Comparison of ENCODE assay signal across 7 mouse cellular contexts in genomic region chr15:82274593-82274926, GRCm38 (mm10). TPM values are rescaled to one million over a fixed set of nuclear protein-coding genes. Genes with fewer than 3 reads are reported as not detected.
DNase-seq lines count a peak whose midpoint lies in the region; ATAC-seq and TF ChIP-seq lines count a peak whose summit lies in the region.

Sept3 (plus strand) TSS chr15:82274893.

- DNase-seq in liver, adult 2 months (ENCODE audit: extremely low read depth, low read depth, low spot score): no peak
- no peak for DNase-seq in liver
- DNase-seq in forebrain, embryonic 14.5 days (ENCODE audit: low spot score): no peak
- DNase-seq in left cerebral cortex, postnatal 36 days (ENCODE audit: low spot score in 2 of 2): no peak
- no peak for DNase-seq in embryo, embryonic 10.5 days (ENCODE audit: low spot score)
- DNase-seq in lung, postnatal 25 days (ENCODE audit: low spot score): no peak

- H3K36me3 ChIP-seq in liver, adult 2 months (ENCODE audit: control insufficient read depth, insufficient read depth, low read length): no peaks in the 10 kb centered on the region
- peaks cover 13% of the 10 kb centered on the region for H3K36me3 ChIP-seq in forebrain, embryonic 14.5 days (ENCODE audit: control insufficient read depth, insufficient read depth, low read length)

- H3K27me3 ChIP-seq in liver, adult 2 months (ENCODE audit: control insufficient read depth, insufficient read depth, low read length): peaks cover 9% of the 10 kb centered on the region
- no peaks in the 10 kb centered on the region; the same call in 1 of the 2 replicates for H3K27me3 ChIP-seq in forebrain, embryonic 14.5 days (replicated peaks; ENCODE audit: control insufficient read depth, insufficient read depth, low read length)

- ATAC-seq in forebrain, embryonic 14.5 days: no peak

- H3K4me1 ChIP-seq in liver, adult 2 months (ENCODE audit: control insufficient read depth, insufficient read depth, low read length): peaks cover 3% of the 10 kb centered on the region; the same call in 1 of the 2 replicates
- peaks cover 32% of the 10 kb centered on the region for H3K4me1 ChIP-seq in forebrain, embryonic 14.5 days (ENCODE audit: control insufficient read depth, insufficient read depth, low read length)
- H3K4me1 ChIP-seq in olfactory bulb, adult 2 months (ENCODE audit: control insufficient read depth, insufficient read depth, low read length): peaks cover 29% of the 10 kb centered on the region

- H3K9me3 ChIP-seq in forebrain, embryonic 14.5 days (replicated peaks; ENCODE audit: control insufficient read depth, low read length): no peaks in the 10 kb centered on the region

- no peak for TF ChIP-seq CTCF in liver, adult 2 months (IDR thresholded peaks at IDR 0.05; ENCODE audit: low read depth, low read length)
- no peak for TF ChIP-seq CTCF in olfactory bulb, adult 2 months (IDR thresholded peaks at IDR 0.05; ENCODE audit: insufficient read depth, low read depth, low read length)

- TF ChIP-seq POLR2A in liver, adult 2 months (IDR thresholded peaks at IDR 0.05; ENCODE audit: extremely low read depth, insufficient read depth, low read length): no peak
- TF ChIP-seq POLR2A in olfactory bulb, adult 2 months (IDR thresholded peaks at IDR 0.05; ENCODE audit: insufficient read depth, low read depth, low read length): no peak

- H3K9ac ChIP-seq in liver, adult 2 months (ENCODE audit: low read depth, low read length): no peak within 1 kb of the TSS
- peak within 1 kb of the TSS; percentile 98 for H3K9ac ChIP-seq in forebrain, embryonic 14.5 days (ENCODE audit: low read length)

- H3K4me3 ChIP-seq in liver, adult 2 months (ENCODE audit: insufficient read depth, low read depth, low read length): peak within 1 kb of the TSS; percentile 36; the same call in 1 of the 2 replicates
- H3K4me3 ChIP-seq in forebrain, embryonic 14.5 days (ENCODE audit: low read depth, low read length): peak within 1 kb of the TSS; percentile 85
- peak within 1 kb of the TSS; percentile 83 for H3K4me3 ChIP-seq in olfactory bulb, adult 2 months (ENCODE audit: insufficient read depth, low read depth, low read length)

- no peaks in the 10 kb centered on the region for H3K79me2 ChIP-seq in liver, adult 2 months (ENCODE audit: control insufficient read depth, insufficient read depth, low read length)

- peak within 1 kb of the TSS; percentile 86 for H3K4me2 ChIP-seq in forebrain, embryonic 14.5 days (ENCODE audit: low read length)

- intact Hi-C loops in left cerebral cortex, postnatal 36 days (cut with DNase I): no loop called here

- H3K27ac ChIP-seq in liver, adult 2 months (replicated peaks; ENCODE audit: insufficient read depth, low read depth, low read length): no peak within 1 kb of the TSS
- peak within 1 kb of the TSS; percentile 96 for H3K27ac ChIP-seq in forebrain, embryonic 14.5 days (ENCODE audit: low read depth, low read length)
- peak within 1 kb of the TSS; percentile 62 for H3K27ac ChIP-seq in olfactory bulb, adult 2 months (ENCODE audit: insufficient read depth, low read depth, low read length)

- 40% methylated on average over 6 of the region's 6 CpGs for WGBS in liver, adult 2 months
- 22% methylated on average over 6 of the region's 6 CpGs for WGBS in forebrain, embryonic 14.5 days
- WGBS in olfactory bulb, adult 2 months: 24% methylated on average over 6 of the region's 6 CpGs

RNA-seq across cellular contexts. Expression of gene Sept3, which starts in this region (rescaled TPM):
- 0.09 and 0.13 TPM in 2 replicates for total RNA-seq in liver, adult 2 months (2014; rRNA removed)
- 0.04 and 0.16 TPM in 2 replicates for polyA plus RNA-seq in liver, adult 2 months (2012; rRNA removed)
- 225 and 276 TPM in 2 replicates for polyA plus RNA-seq in forebrain, embryonic 14.5 days (2014; fragmentation: Nextera tagmentation; extraction: Ambion mirVana)
- 100 to 1,000 TPM; 503 to 533 TPM for total RNA-seq in left cerebral cortex, postnatal 36 days (2021)
- 252 and 297 TPM in 2 replicates for polyA plus RNA-seq in olfactory bulb, adult 2 months (2012; ENCODE audit: insufficient read depth, insufficient read length, low replicate concordance, missing spikeins)

Comparison
In these comparisons a context has a peak if more than half of its experiments do, and no peak if none do; other contexts are left out.
1. RNA of gene Sept3 (total RNA-seq): 503 to 533 TPM in left cerebral cortex, postnatal 36 days; 0.09 to 0.13 TPM in liver, adult 2 months; every median in the first group is over 100 times any median in the second.
2. RNA of gene Sept3 (polyA plus RNA-seq): 252 to 297 TPM in olfactory bulb, adult 2 months and 225 to 276 TPM in forebrain, embryonic 14.5 days; 0.04 to 0.16 TPM in liver, adult 2 months; every median in the first group is over 100 times any median in the second.
3. Peak in every context shown above with its lines, with median percentiles within 50 percentile points of each other: H3K4me3 ChIP-seq.